Mouse (Mus musculus) left cerebral cortex, adult 9 months (tissue): ENCODE data around the gene Nccrp1.
"Not testable (repeated sequence)": the region's sequence is repeated elsewhere in the genome, so short reads cannot be mapped to it uniquely, and the experiment has no call there.

Experiments
- DNase-seq, 2 experiments: peaks; one replicate each; pipeline ENCODE4 v3.0.0; 2022; ENCODE audit warnings: low spot score in 2 of 2

The Nccrp1 gene

GRCm38 (mm10) chr7:28570291-28570981 lies 23.4 kb upstream of the Nccrp1 start:
- no peak for DNase-seq

DNA sequence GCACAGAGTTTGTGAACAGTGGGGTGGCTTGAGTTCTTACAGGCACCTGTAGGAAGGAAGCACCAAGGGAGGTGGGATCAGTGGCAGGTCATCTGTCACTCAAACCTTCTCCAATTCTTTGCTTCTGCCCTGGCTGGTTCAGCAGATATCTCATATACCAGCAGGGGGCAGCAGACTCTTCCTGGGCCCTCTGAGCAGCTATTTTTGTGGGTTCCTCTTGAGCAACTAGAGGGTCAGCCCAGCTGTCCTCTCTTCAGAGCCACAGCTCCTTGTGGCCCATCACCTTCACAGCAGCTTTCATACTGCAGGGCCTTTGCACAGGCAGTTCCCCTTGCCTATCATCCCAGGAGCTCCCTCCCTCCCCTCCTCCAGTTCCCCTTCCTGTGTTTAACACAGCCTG lies 21.2 kb upstream of the Nccrp1 start:
- peak in 1 of 2 experiments; percentile 70 for DNase-seq

GRCm38 (mm10) chr7:28567539-28567938 lies 20.5 kb upstream of the Nccrp1 start:
- DNase-seq, result no peak

DNA sequence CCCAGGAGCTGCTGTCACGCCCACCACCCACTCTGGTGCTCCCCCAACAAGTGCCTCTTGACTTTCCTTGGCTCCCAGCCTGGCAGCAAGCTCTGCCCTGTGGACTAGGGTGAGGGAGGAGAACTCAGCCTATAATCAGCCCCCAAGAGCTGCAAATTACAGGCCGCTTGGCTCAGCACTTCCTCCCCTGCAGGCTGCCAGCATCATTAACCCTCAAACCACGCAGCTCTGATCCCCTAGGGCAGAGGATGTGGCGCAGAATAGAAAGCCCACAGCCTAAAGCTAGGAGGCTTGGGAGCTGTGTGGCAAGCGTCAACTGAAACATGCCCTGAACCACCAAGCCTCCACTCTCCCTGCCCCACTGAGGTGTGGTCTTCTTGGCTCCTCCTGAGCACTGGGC lies 18.4 kb upstream of the Nccrp1 start:
- no peak for DNase-seq

- no peak for DNase-seq
These were observed 15.9 kb upstream of the Nccrp1 start for GRCm38 (mm10) chr7:28562951-28563350.

DNA sequence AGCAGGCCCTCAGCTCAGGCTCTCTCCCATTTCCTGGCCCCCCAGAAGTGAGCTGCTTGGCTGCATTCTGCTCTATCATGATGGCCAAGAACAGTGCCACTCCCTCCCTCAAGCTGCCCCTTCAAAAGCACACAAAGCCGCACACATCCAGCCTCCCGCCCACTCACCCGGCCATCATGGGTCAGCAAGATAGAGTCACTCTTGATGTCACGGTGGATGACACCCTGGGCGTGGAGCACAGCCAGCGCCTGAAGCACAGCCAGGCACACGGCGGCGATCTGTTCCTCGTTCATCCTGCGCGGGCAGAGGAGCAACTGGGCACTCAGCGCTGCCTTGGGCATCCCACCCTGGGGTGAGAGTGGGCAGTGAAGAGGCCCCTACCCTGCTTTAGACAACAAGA lies 15.3 kb upstream of the Nccrp1 start:
- no peak for DNase-seq

- DNase-seq, result no peak
These were observed 14.9 kb upstream of the Nccrp1 start for GRCm38 (mm10) chr7:28561967-28562366.

- no peak for DNase-seq
These were observed 13.8 kb upstream of the Nccrp1 start for GRCm38 (mm10) chr7:28560856-28561255.

- no peak for DNase-seq
These were observed 11.4 kb upstream of the Nccrp1 start for GRCm38 (mm10) chr7:28558486-28558885.

DNA sequence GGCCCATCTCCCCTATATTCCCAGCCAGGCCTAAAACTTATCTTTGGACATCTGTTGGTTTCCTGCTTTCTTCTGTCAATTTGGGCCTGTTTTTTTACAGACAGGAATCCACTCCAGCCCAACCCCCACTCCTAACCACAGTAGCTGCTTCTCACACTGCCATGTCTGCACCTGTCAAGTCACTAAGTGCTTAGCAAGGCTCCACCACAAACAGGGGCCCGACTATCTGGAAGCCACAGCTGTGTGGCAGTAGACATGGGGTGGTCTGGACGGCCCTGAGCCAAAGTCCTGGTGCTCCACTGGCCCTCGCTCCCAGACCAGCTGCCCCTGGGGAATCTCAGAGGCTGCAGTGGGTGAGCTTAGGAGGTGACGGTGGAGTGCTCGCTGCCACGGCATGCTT lies 10.7 kb upstream of the Nccrp1 start:
- DNase-seq, result no peak

DNA sequence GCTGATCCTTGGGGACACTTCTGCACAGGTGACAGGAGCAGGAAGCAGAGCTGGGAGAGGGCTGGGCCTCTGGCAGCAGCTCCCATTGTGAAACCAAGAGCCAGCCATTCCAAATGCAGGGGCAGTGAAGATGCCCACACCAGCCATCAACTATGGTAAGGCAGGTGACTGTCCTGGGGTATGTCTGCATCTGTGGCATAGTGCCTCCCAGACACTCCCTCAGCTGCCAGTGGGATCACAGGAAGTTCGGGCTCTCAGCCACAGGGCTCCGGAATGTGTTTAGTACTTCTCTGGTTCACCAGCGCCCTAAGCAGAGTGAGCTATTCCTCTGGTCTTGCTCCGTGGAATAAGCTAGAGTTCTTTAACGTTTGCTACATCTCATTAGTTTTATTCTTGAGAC lies 10.0 kb upstream of the Nccrp1 start:
- DNase-seq, result no peak

- no peak for DNase-seq
These were observed 9.0 kb upstream of the Nccrp1 start for GRCm38 (mm10) chr7:28555939-28556535.

GRCm38 (mm10) chr7:28553076-28553475 lies 6.0 kb upstream of the Nccrp1 start:
- no peak for DNase-seq

DNA sequence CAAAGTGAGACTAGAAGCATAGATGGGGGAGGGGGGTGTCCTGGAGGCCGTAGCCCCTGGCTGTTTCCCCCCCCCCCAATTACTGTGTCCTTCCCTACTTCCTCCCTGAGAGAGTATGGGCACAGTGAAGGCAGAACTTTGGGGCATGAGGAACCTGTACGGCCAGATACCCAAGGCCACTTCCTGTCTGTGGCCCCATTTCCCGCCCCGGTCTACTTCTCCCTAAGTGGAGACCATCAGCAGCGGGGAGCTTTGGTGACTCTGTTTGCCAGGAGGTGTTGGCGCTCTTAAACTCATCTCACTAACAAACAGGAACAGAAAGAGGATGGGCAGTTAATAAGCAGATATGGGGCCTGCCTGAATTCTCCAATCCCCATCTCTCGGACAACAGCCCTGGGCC lies 574 bp upstream of the Nccrp1 start:
- no peak for DNase-seq

DNA sequence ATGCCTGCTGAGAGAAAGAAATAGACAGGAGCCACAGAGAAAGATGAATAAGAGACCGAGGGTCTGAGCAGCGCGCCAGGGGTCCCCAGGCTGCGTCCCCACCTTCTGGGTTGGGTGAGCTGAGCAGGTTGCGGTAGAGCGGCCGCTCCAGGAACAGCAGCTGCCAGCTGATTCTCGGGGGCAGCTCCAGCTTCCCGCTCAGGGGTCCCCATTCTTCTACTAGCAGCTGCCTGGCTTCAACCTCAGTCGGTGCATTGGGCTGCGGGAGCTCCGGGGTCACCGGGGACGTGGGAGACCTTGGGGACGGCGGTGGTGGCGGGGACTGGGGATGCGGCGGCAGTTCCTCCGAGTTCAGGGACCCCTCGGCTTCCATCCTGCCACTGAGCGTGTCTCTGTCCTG lies 405 bp downstream of the Nccrp1 start:
- no peak for DNase-seq

GRCm38 (mm10) chr7:28545891-28546210 lies 1.2 kb downstream of the Nccrp1 start:
- no peak for DNase-seq

GRCm38 (mm10) chr7:28545048-28545890 lies 1.8 kb downstream of the Nccrp1 start:
- DNase-seq, result no peak

GRCm38 (mm10) chr7:28544051-28544601 lies 2.9 kb downstream of the Nccrp1 start:
- DNase-seq, result no peak

- no peak for DNase-seq
These were observed 6.5 kb downstream of the Nccrp1 start, which contains the start of gene Sycn for GRCm38 (mm10) chr7:28540526-28540925. Sycn (plus strand) TSS chr7:28540885.

DNA sequence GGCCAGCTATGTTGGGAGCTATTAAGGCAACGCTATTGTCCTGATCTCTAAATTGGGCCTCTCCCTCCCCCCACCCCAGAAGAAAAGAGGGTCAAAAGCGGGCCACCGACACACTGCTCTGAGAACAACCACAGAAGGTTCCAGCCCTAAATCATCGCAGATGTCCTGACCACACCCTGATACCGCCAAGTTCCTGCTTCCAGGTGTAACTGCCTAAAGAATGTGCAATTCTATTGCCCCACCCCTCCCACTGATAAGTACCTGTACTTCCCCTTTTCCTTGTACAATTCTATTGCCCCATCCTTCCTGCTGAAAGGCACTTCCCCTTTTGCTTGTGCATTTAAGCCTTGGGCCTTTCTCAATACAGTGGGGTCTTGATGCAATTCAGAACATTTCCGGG lies 8.2 kb downstream of the Nccrp1 start:
- DNase-seq, result not testable (repeated sequence)

GRCm38 (mm10) chr7:28532005-28532404 lies 15.0 kb downstream of the Nccrp1 start:
- no peak for DNase-seq

GRCm38 (mm10) chr7:28527922-28528719 lies 18.9 kb downstream of the Nccrp1 start:
- peak in 1 of 2 experiments; percentile 61 for DNase-seq
